Mouse (Mus musculus): ENCODE data around the gene Map4k5. TPM values are rescaled to one million over a fixed set of nuclear protein-coding genes. Genes with fewer than 3 reads are reported as not detected.
A peak's percentile ranks its signal among the peaks of the same experiment; 100 is the strongest.

The Map4k5 gene
- total RNA-seq (2012; rRNA removed) (7.0 and 7.3 TPM in 2 replicates), polyA plus RNA-seq (2012; ENCODE audit: insufficient read depth in 1 of 2, insufficient read length in 2 of 2, low read depth in 1 of 2, low replicate concordance in 2 of 2, missing spikeins in 1 of 2) (1 to 10 TPM in 1 of 2 experiments, not detected in 1; 8.5 TPM)

DNA sequence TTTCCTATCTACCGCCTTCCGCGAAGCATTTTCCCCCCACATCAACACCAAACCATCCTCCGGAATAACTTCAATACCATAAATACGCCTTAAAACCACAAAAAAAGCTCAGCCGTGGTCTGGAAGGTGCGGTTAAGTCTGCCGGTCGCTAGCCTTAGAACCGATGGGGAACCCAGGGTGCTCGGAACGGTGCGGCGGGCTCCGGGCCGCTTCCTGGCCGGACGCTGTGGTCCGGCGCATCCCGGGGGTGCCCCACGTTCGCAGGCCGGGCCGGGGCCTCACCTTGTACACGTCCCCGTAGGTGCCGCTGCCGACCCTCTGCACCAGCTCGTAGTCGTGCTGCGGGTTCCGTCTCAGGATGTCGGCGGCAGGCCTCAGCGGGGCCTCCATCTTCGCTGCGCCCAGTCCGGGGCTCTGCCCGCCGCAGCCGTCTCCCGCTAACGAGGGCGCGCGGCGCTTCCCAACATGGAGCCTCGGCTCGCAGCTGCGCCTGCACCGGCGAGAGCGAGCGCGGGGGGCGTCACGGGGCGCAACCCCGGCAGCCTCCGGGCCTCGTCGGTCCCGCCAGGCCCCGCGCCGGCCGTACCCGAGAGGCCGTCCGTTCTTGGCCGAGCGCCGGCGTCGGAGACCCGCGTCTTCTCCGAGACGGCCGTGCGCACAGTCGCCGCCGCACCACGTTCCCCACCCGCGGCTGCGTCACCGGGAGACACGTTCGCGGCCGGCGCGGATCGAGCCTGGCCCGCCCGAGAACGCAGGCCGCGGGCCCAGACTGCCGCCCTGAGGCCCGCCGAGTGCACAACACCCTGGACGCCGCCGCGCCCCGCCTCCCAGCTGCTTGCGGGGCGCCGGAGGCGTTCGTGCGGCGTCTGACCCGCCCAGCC is at the start of gene Map4k5, which contains the start of gene Atl1:
TSS of gene Map4k5 (minus strand) at position 830 of the 881 bp plus-strand sequence.
TSS of gene Atl1 (plus strand) at position 244 of the 881 bp plus-strand sequence.
- H3K79me2 ChIP-seq (ENCODE audit: control insufficient read depth, insufficient read depth, low read length, poor library complexity), result peaks cover 13% of the 10 kb centered on the region
- peaks cover 6 to 8% of the 10 kb centered on the region in 2 experiments; a peak in 3 of 4 replicates for H3K4me1 ChIP-seq (ENCODE audit: control insufficient read depth in 1 of 2, insufficient read depth in 2 of 2, low read length in 2 of 2)
- H3K9ac ChIP-seq (ENCODE audit: control insufficient read depth, low read depth, low read length, poor library complexity, severe bottlenecking), result peak within 1 kb of the TSS; percentile 90
- H3K27me3 ChIP-seq (ENCODE audit: control insufficient read depth in 1 of 2, insufficient read depth in 2 of 2, low read length in 2 of 2), result no peaks in the 10 kb centered on the region
- H3K27ac ChIP-seq (ENCODE audit: control insufficient read depth, low read depth, low read length), result peak within 1 kb of the TSS; percentile 37
- peaks cover 0 to 10% of the 10 kb centered on the region in 2 experiments; a peak in 2 of 4 replicates for H3K36me3 ChIP-seq (ENCODE audit: control insufficient read depth in 1 of 2, insufficient read depth in 2 of 2, low read length in 2 of 2)
- H3K4me3 ChIP-seq (ENCODE audit: control insufficient read depth in 1 of 2, insufficient read depth in 1 of 2, low read depth in 2 of 2, low read length in 2 of 2), result peak within 1 kb of the TSS; percentile 94 to 100
- no peaks in the 10 kb centered on the region for H3K9me3 ChIP-seq (replicated peaks; ENCODE audit: insufficient read depth, low read length)
- TF ChIP-seq USF1 (IDR thresholded peaks at IDR 0.05; ENCODE audit: low read depth, low read length) (no peak), HCFC1 (IDR thresholded peaks at IDR 0.05; ENCODE audit: low read depth, low read length) (peak; percentile 42; the same call in 1 of the 2 replicates), GABPA (IDR thresholded peaks at IDR 0.05; ENCODE audit: low read depth, low read length) (no peak), POLR2AphosphoS2 (IDR thresholded peaks at IDR 0.05; ENCODE audit: low read length) (no peak), ETS1 (IDR thresholded peaks at IDR 0.05; ENCODE audit: low read depth, low read length) (no peak), NRF1 (IDR thresholded peaks at IDR 0.05; ENCODE audit: insufficient read depth, low read depth, low read length, poor library complexity, severe bottlenecking) (peak; percentile 39; the same call in 1 of the 2 replicates), MXI1 (IDR thresholded peaks at IDR 0.05; ENCODE audit: low read depth, low read length) (peak; percentile 66; the same call in 1 of the 2 replicates), NELFE (IDR thresholded peaks at IDR 0.05; ENCODE audit: low read depth, low read length) (0 out of 2 replicates have a peak, but pooled peaks have one; percentile 18), ZMIZ1 (IDR thresholded peaks at IDR 0.05; ENCODE audit: low read depth, low read length) (0 out of 2 replicates have a peak, but pooled peaks have one; percentile 34), ZC3H11A (IDR thresholded peaks at IDR 0.05; ENCODE audit: low read depth, low read length) (peak; percentile 67), TCF12 (IDR thresholded peaks at IDR 0.05; ENCODE audit: low read depth, low read length) (0 out of 2 replicates have a peak, but pooled peaks have one; percentile 24), MYC (IDR thresholded peaks at IDR 0.05; ENCODE audit: low read depth, low read length) (no peak), MAX (IDR thresholded peaks at IDR 0.05; ENCODE audit: low read length) (peak; percentile 35; the same call in 1 of the 2 replicates), UBTF (IDR thresholded peaks at IDR 0.05; ENCODE audit: borderline replicate concordance, insufficient read depth, low read depth, low read length) (no peak), CHD1 (IDR thresholded peaks at IDR 0.05; ENCODE audit: low read depth, low read length) (peak; percentile 29; the same call in 1 of the 2 replicates), POLR2A (IDR thresholded peaks at IDR 0.05; ENCODE audit: control insufficient read depth in 1 of 2, insufficient read depth in 1 of 2, low read depth in 1 of 2, low read length in 2 of 2, poor library complexity in 1 of 2) (peak; percentile 47 to 52; a peak in 1 of 4 replicates), SMC3 (IDR thresholded peaks at IDR 0.05; ENCODE audit: low read depth, low read length) (peak; percentile 66), MAZ (IDR thresholded peaks at IDR 0.05; ENCODE audit: low read depth, low read length) (peak; percentile 33), ZKSCAN1 (IDR thresholded peaks at IDR 0.05; ENCODE audit: low read depth, low read length) (no peak), CTCF (IDR thresholded peaks at IDR 0.05 in 2 of 3, conservative IDR thresholded peaks at IDR 0.05 in 1 of 3; ENCODE audit: control insufficient read depth in 1 of 3, insufficient read depth in 1 of 3, low read depth in 2 of 3, low read length in 3 of 3, poor library complexity in 1 of 3, severe bottlenecking in 1 of 3) (peak in 2 of 3 experiments; percentile 75 to 80; a peak in 5 of 6 replicates), SIN3A (IDR thresholded peaks at IDR 0.05; ENCODE audit: low read length) (peak; percentile 45), RAD21 (IDR thresholded peaks at IDR 0.05; ENCODE audit: low read depth, low read length) (peak; percentile 75), BHLHE40 (IDR thresholded peaks at IDR 0.05; ENCODE audit: borderline replicate concordance, low read depth, low read length) (no peak), CHD2 (IDR thresholded peaks at IDR 0.05; ENCODE audit: low read length) (no peak), ELF1 (IDR thresholded peaks at IDR 0.05; ENCODE audit: low read depth, low read length) (peak; percentile 22; the same call in 1 of the 2 replicates)
- peak; percentile 84 for DNase-seq (ENCODE audit: low read depth, low spot score)
